Mouse (Mus musculus): ENCODE results near the gene Elf2. TPM values are rescaled to one million over a fixed set of nuclear protein-coding genes. Genes with fewer than 3 reads are reported as not detected.
A peak's percentile ranks its signal among the peaks of the same experiment; 100 is the strongest.

Elf2 gene
- total and polyA plus RNA-seq, 3 experiments: 31.2 to 41.2 (median 32.2) TPM

- dilution Hi-C loops (cut with MboI; ENCODE audit: extremely low pct_ligation_motif_present, extremely low pct_unique_long_range_greater_than_20kb, low sequenced_read_pairs): no loop called here
- Histone ChIP-seq H3K36me3 (replicated peaks in 1 of 2; ENCODE audit: control insufficient read depth in 1 of 2, insufficient read depth in 1 of 2, low read length in 1 of 2) (no peaks in the 10 kb centered on the region), H3K9me3 (replicated peaks; ENCODE audit: low read length) (no peaks in the 10 kb centered on the region), H3K27me3 (replicated peaks) (no peaks in the 10 kb centered on the region), H3K4me2 (ENCODE audit: insufficient read depth, low read depth, poor library complexity, severe bottlenecking) (peak overlapping the region; percentile 50), H3K4me3 (replicated peaks in 1 of 3; ENCODE audit: low read depth in 2 of 3, low read length in 2 of 3, poor library complexity in 1 of 3) (no peak overlapping the region), H3K79me2 (replicated peaks; ENCODE audit: control insufficient read depth, extremely low read depth, insufficient read depth, poor library complexity, severe bottlenecking) (no peaks in the 10 kb centered on the region), H3K9ac (ENCODE audit: insufficient read depth, low read depth) (no peak overlapping the region), H3K27ac (ENCODE audit: insufficient read depth, low read depth) (no peak overlapping the region), H3K4me1 (ENCODE audit: control insufficient read depth in 1 of 2, insufficient read depth in 2 of 2) (peaks cover 6 to 10% of the 10 kb centered on the region in 2 experiments; a peak in 2 of 4 replicates)
- TF ChIP-seq JUND (conservative IDR thresholded peaks at IDR 0.05; ENCODE audit: low read depth, low read length) (no peak), IRF4 (IDR thresholded peaks at IDR 0.05; ENCODE audit: low read depth, low read length) (peak; percentile 16; the same call in 1 of the 2 replicates)
- DNase-seq (ENCODE audit: extremely low read depth): no peak
- in situ Hi-C loops (cut with MboI; ENCODE audit: low pct_ligation_motif_present, low pct_unique_long_range_greater_than_20kb, low sequenced_read_pairs): no loop called here
These were observed 46.1 kb upstream of the Elf2 start for GRCm38 (mm10) chr3:51386441-51387133.

GRCm38 (mm10) chr3:51383409-51383808 is 42.9 kb upstream of the Elf2 start:
- TF ChIP-seq GABPA (IDR thresholded peaks at IDR 0.05; ENCODE audit: insufficient replicate concordance, low read depth, low read length): no peak
- no peak for TF ChIP-seq USF1 (IDR thresholded peaks at IDR 0.05; ENCODE audit: low read depth, low read length)
- no peak for TF ChIP-seq SMC3 (IDR thresholded peaks at IDR 0.05; ENCODE audit: low read depth, low read length)
- TF ChIP-seq NELFE (IDR thresholded peaks at IDR 0.05; ENCODE audit: low read depth, low read length): no peak
- TF ChIP-seq TBP (conservative IDR thresholded peaks at IDR 0.05; ENCODE audit: low read depth, low read length): no peak
- no peak for TF ChIP-seq ZNF384 (IDR thresholded peaks at IDR 0.05; ENCODE audit: low read depth, low read length)
- no peak for TF ChIP-seq CHD2 (IDR thresholded peaks at IDR 0.05; ENCODE audit: low read length)
- no peaks in the 10 kb centered on the region for H3K9me3 ChIP-seq (replicated peaks; ENCODE audit: low read length)
- DNase-seq (ENCODE audit: extremely low read depth): no peak
- in situ Hi-C loops (cut with MboI; ENCODE audit: low pct_ligation_motif_present, low pct_unique_long_range_greater_than_20kb, low sequenced_read_pairs) (no loop called here), dilution Hi-C loops (cut with MboI; ENCODE audit: extremely low pct_ligation_motif_present, extremely low pct_unique_long_range_greater_than_20kb, low sequenced_read_pairs) (no loop called here)
- no peak overlapping the region for H3K9ac ChIP-seq (ENCODE audit: insufficient read depth, low read depth)
- no peak overlapping the region for H3K27ac ChIP-seq (ENCODE audit: insufficient read depth, low read depth)
- no peak overlapping the region for H3K4me2 ChIP-seq (ENCODE audit: insufficient read depth, low read depth, poor library complexity, severe bottlenecking)
- H3K4me3 ChIP-seq (replicated peaks in 1 of 3; ENCODE audit: low read depth in 2 of 3, low read length in 2 of 3, poor library complexity in 1 of 3): no peak overlapping the region
- H3K4me1 ChIP-seq (ENCODE audit: control insufficient read depth in 1 of 2, insufficient read depth in 2 of 2): peaks cover 3 to 21% of the 10 kb centered on the region in 2 experiments; a peak in 3 of 4 replicates
- H3K79me2 ChIP-seq (replicated peaks; ENCODE audit: control insufficient read depth, extremely low read depth, insufficient read depth, poor library complexity, severe bottlenecking): no peaks in the 10 kb centered on the region
- no peaks in the 10 kb centered on the region for H3K36me3 ChIP-seq (replicated peaks in 1 of 2; ENCODE audit: control insufficient read depth in 1 of 2, insufficient read depth in 1 of 2, low read length in 1 of 2)
- no peaks in the 10 kb centered on the region for H3K27me3 ChIP-seq (replicated peaks)

- H3K27me3 ChIP-seq (replicated peaks): no peaks in the 10 kb centered on the region
- dilution Hi-C loops (cut with MboI; ENCODE audit: extremely low pct_ligation_motif_present, extremely low pct_unique_long_range_greater_than_20kb, low sequenced_read_pairs): no loop called here
These were observed 40.2 kb upstream of the Elf2 start for GRCm38 (mm10) chr3:51380660-51381014.

More at GRCm38 (mm10) chr3:51380660-51381014, 40.2 kb upstream of the Elf2 start:
- TF ChIP-seq ZNF384 (IDR thresholded peaks at IDR 0.05; ENCODE audit: low read depth, low read length) (peak; percentile 73), MEF2A (IDR thresholded peaks at IDR 0.05; ENCODE audit: borderline replicate concordance, low read depth, low read length) (no peak), MAFK (IDR thresholded peaks at IDR 0.05; ENCODE audit: insufficient replicate concordance, low read length) (no peak), TBP (conservative IDR thresholded peaks at IDR 0.05; ENCODE audit: low read depth, low read length) (no peak), IRF4 (IDR thresholded peaks at IDR 0.05; ENCODE audit: low read depth, low read length) (no peak), HCFC1 (IDR thresholded peaks at IDR 0.05; ENCODE audit: low read depth, low read length) (no peak)
- Histone ChIP-seq H3K4me1 (ENCODE audit: control insufficient read depth in 1 of 2, insufficient read depth in 2 of 2) (peaks cover 0 to 13% of the 10 kb centered on the region in 2 experiments; a peak in 2 of 4 replicates), H3K4me2 (ENCODE audit: insufficient read depth, low read depth, poor library complexity, severe bottlenecking) (no peak overlapping the region), H3K4me3 (replicated peaks in 1 of 3; ENCODE audit: low read depth in 2 of 3, low read length in 2 of 3, poor library complexity in 1 of 3) (no peak overlapping the region), H3K27ac (ENCODE audit: insufficient read depth, low read depth) (no peak overlapping the region), H3K9ac (ENCODE audit: insufficient read depth, low read depth) (no peak overlapping the region), H3K36me3 (replicated peaks in 1 of 2; ENCODE audit: control insufficient read depth in 1 of 2, insufficient read depth in 1 of 2, low read length in 1 of 2) (no peaks in the 10 kb centered on the region), H3K9me3 (replicated peaks; ENCODE audit: low read length) (no peaks in the 10 kb centered on the region), H3K79me2 (replicated peaks; ENCODE audit: control insufficient read depth, extremely low read depth, insufficient read depth, poor library complexity, severe bottlenecking) (no peaks in the 10 kb centered on the region)
- no peak for DNase-seq (ENCODE audit: extremely low read depth)
- in situ Hi-C loops (cut with MboI; ENCODE audit: low pct_ligation_motif_present, low pct_unique_long_range_greater_than_20kb, low sequenced_read_pairs): no loop called here
